Mouse (Mus musculus): ENCODE results near the gene Cadm4.

Gene Cadm4

DNA sequence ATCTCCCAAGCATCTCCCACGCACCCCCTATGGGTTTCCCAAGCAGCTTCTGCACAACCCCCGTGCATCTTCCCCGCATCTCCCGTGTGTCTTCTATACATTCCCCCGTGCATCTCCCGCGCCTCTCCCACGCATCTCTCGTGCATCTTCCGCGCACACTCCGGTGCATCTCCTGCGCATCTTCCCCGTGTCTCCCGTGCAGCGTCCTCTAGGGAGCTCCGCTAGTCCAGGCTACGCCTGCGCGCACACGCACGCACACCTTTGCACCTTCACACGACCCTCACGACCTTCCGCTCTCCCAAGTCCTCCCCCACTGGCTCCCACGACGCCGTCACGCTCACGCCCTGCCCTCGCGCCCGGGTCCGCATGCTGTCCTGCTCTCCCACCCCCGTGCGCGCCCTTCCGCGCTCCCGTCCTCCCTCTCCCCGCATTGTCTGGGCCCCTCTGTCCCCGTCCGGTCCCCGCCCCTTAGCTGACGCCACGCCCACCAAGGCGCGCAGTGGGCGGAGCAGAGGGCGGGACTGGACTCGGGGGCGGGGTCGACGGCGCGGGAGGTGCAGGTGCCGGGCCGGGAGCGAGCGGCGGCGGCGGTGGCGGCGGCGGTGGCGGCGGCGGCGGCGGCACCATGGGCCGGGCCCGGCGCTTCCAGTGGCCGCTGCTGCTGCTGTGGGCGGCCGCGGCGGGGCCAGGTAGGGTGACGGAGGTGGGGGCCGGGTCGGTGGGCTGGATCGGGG is at the start of gene Cadm4:
TSS of gene Cadm4 (plus strand) at position 550 of the 734 bp plus-strand sequence.
- peak; percentile 64 to 85 for DNase-seq (ENCODE audit: low spot score in 2 of 2)

DNA sequence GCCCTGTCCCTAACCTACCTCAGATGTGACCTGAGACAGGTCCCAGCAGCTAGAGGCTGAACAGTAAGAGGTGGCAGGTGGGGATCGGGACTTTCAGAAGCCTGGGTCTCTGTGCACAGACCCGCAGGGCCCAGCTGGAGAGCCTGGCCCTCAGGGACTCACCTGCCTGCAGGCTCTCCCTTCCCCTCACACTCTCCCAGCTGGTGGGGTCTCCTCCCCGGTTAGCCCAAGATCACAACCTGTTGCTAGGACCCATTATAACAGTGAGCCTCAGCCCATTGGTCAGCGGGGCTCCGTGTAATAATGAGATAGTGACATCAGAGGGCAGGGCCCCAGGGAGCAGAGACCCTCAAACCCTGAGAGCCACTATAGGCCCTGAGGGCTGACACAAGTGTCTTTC is 46.5 kb upstream of the Cadm4 start:
- no peak for DNase-seq (ENCODE audit: low spot score in 2 of 2)

DNA sequence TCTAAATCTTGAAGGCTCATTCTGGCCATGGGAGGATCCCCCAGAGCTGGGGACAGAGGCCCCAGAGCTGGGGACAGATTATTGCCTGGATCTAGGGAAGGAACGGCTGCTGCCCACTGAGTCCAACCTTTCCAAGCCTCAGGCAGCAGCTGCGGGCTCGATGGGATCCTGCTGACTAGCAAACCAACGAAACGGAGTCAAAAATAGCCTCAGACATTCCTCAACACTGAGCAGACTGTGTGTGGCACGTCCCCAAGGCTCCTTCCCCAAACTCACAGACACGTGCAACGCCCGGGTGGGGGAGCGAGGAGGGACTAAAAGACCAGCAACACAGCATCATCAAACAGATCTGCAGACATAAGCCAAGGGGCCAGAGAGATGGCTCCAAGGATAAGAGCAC is 43.8 kb upstream of the Cadm4 start:
- DNase-seq (ENCODE audit: low spot score in 2 of 2), result no peak

DNA sequence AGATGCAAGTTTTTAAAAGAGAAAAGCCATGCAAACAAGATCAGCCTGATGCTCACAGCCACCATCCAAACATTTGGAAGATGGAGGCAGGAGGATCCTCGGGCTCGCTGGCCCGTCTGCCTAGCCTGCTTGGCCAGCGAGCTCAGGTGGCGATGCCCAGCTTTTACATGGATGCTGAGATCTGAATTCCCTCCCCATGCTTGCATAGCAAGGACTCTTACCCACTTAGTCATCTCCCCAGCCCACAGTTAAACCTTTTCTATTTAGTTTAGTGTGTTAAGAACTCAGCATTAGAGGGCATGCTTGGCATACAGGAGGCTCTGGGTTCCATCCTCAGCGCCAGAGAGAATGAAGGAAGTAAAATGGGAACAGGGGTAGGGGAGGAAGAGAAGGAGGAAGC is 42.6 kb upstream of the Cadm4 start:
- no peak for DNase-seq (ENCODE audit: low spot score in 2 of 2)

DNA sequence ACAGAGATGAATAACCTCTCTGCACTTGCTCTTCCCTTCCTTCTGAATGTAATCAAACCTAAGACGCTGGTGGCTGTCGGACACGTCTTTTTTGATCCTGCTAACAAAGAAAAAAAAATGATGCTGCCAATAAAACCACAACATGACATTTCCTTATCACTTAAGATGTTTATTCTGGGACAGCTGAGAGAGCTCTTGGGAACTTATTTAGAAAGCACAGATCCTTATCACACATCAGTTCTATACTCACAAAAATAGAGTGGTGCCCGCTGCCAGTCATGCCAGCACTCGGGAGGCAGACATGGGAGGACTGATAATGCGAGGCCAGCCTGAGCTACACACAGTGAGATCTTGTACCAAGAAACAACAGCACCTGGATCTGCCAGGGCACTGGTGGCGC is 41.9 kb upstream of the Cadm4 start:
- DNase-seq (ENCODE audit: low spot score in 2 of 2), result no peak

DNA sequence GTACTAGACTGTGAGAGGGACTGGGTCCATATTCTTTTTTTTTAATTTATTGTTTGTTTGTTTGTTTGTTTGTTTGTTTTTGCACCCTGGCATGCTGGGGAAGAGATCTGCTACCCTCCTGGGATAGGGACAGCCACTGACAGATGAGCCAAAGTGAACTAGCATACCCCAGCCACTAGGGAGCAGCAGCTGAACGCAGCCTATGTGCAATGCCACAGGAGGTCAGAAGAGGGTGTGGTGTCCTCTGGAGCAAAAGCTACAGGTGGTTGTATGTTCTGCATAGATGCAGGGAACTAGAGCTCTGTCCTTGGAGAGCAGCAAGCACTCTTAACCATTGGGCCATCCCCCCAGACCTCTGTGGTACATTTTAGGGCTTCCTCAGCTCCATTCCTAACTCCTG is 40.0 kb upstream of the Cadm4 start:
- DNase-seq (ENCODE audit: low spot score in 2 of 2), result peak; percentile 57 to 78

DNA sequence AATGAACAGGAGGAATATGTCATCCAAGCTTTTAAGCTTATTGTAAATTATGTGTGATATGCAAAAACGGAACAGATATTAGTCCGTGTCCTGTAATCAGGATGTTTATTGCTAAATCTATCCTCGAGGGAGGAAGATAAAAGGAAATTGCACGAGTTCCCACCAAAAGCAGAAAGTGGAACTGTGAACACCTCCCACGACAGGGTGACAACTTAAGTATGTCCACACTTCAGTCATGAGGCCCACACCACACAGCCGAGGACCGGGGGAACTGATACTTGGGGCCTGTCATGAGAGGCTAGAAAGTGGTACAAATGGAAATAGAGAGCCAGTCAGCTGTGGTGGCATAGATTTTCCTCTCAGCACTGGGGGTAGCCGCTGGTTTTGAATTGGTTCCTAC is 39.5 kb upstream of the Cadm4 start:
- DNase-seq (ENCODE audit: low spot score in 2 of 2), result peak in 1 of 2 experiments; percentile 65

DNA sequence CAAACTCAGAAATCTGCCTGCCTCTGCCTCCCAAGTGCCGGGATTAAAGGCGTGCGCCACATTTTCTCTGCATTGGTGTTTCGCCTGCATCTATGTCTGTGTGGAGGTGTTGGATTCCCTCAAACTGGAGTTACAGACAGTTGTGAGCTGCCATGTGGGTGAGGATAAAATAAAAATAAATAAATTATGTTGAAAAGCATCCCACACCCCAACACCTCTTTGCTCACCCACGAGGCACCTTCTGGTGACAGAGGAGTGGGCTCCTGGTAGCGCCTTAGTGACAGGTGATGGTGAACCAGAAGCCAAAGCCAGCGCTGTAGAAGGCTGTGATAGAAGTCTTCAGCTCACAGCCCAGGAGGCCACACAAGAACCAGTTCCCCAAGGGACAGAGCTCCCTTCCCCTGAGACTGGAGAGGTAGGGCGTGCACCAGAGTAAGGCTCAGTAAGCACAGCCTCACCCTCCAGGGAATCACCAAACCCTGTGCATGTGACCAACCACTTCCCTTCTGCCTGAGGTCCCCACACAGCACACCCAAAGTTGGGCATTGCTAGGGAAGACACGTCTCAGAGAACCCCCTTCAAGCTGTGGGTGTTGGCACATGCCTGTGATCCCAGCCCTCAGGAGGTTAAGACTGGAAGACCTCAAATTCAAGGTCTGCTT is 36.4 kb upstream of the Cadm4 start:
- DNase-seq (ENCODE audit: low spot score in 2 of 2), result peak; percentile 41 to 86

DNA sequence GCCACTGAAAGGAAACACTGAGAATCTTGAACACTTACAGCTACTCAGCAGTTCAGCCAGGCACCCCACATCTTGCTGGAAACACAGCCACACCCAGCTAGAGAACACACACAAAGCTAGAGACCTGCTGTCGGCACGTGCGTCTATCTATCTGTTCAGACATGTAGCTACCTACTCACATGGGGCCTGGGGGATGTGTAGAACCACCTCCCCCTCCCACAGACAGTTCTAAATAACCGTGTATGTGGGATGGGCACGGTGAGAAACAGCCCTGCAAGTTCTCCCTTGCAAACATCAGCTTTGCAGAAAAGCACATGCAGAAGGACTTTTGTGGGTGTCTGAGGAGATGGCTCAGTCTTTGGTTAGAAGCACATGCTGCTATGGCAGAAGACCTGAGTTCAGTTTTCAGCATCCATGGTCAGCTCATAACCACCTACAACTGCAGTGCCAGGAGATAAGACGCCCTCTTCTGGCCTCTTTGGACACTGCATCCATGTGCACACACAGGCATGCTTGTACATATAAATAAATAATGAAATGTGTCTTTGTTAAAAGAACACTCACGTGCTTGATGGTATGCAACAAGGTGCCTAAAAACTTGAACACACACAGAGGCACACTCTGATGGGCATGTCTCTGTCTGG is 35.0 kb upstream of the Cadm4 start:
- DNase-seq (ENCODE audit: low spot score in 2 of 2), result no peak

DNA sequence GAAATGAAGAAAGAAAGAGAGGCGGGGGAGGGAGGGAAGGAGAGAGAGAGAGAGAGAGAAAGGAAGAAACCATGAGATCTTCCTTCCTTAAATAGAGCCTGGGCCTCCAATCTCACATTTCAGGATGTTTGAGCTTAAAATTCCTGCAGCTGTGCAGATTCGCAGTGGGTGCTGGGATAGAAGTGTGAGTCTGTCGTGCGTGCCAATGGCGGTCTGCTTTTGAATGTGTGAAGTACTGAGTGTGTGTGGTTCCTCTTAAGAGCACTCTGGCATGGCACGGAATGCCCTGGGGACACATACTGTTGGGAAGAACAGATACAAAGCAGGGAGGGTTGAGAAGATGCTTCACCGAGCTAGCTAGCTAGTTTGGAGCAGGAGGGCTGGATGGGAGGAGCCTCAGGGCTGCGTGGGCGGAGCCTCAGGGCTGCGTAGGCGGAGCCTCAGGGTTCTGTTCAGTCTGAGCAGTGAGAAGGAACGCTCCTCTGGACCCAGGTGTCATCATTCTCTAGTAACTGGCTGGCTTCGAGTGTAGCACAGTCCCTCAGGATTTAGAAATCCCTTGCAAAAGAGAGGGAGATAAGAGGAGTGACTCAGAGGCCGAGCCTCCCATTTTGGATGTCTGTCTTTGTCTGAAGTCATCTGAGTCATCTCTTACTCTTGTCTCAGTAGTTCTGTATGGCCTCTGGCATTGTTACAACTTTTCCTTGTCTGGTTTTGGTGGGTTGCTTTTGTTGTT is 32.9 kb upstream of the Cadm4 start:
- peak in 1 of 2 experiments; percentile 52 for DNase-seq (ENCODE audit: low spot score in 2 of 2)

DNA sequence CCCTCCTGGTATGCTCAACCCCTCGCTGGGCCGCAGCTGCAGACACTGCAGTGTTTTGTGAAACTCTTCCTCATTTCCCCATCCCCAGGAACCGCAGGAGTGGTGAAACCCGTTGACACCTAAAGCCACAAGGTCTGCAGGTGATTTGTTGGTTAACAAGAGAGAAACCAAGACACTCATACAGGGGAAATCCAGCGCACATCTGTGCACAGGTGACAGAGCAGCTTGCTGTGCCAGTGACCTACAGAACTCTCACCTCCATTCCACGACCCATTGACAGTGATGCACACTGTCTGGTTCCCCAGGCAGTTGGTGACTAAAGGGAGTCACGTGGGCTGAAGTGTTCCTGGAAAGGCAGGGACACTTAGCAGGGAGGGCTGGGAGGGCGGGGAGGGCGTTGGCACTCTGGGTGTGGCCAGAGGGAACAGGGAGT is 31.2 kb upstream of the Cadm4 start:
- peak in 1 of 2 experiments; percentile 40 for DNase-seq (ENCODE audit: low spot score in 2 of 2)

DNA sequence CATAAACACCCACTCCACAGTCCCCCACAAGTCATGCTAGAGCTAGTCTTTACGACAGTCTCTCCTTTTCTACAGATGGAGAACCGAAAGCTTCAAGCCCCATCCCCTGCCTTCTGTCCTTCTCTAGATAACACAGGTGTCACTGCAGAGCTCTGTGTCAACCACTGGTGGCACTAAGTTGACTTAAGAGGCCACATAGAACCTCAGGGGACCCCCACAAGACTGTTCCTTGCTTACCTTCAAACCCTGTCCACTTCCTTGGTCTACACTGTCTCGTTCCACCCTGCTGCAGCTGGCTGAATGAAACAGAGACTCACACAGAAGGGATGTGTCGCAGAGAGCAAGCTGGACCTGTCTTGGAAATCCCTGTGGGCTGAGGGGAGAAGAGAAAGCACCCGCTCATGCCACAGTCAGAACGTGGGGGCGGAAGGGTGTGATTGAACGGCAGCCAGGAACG is 29.9 kb upstream of the Cadm4 start, which contains the start of gene Irgc1:
TSS of gene Irgc1 (minus strand) at position 443 of the 457 bp plus-strand sequence.
- DNase-seq (ENCODE audit: low spot score in 2 of 2), result peak in 1 of 2 experiments; percentile 44

DNA sequence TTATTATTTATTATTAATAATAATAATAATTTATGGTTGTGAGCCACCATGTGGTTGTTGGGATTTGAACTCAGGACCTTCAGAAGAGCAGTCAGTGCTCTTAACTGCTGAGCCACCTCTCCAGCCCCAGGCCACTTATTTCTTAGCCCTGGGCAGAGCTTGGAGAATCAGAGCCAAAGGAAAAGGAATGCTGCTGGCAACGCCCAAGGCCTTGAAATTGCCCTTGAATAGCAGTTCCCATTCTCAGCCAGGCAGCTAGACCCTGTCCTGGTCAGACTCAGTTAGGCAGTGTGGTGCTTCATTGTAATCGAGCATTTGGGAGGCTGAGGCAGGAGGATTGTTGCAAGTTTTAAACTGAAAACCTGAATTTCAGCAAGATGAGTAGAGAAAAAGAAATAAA is 27.6 kb upstream of the Cadm4 start:
- no peak for DNase-seq (ENCODE audit: low spot score in 2 of 2)

DNA sequence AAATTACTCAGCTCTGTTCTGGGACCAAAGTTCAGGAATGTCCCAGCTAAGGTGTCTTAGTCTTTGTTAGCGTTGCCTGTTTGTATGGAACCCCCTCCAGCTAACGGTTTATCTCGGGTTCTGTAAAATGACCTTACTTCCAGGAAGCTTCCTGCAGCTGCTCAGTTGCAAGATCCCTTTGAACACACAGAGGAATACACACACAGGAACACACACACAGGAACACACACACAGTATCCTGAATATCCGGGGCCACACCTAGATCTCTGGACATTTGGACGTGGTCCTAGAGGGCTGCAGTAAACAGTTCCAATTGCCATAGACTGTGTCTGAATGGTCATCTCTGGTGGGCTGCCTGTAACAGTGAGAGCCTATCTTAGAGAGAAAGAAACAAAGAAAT is 26.1 kb upstream of the Cadm4 start:
- DNase-seq (ENCODE audit: low spot score in 2 of 2), result no peak

DNA sequence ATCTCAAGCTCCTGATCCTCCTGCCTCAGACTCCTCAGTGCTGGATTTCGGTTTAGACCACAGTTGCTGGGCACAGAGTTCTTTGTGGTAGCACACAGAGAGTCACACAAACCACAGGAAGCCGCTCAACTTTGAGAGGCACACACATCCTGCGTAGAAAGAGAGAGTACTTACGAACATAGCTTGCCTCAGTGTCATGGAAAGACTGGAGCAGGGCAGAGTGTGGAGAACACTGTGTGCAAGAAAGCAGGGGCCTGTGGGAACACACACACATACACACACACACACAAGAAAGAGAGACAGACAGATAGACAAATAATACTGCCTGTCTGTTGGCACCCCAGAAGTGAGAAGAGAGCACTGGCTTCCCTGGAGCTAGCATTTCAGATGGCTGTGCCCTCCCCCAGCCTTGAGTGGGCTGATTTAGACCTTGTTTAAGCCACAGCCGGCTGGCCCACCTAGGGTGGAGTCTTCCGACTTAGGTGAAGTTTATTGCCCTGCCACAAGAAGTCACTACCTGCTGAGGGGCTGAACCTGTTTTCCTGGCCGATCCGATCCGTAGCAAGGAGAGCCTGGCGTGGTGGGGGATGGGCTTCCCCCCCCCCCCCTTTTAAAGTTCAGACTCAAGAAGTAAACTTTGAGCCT is 24.0 kb upstream of the Cadm4 start:
- peak in 1 of 2 experiments; percentile 45 for DNase-seq (ENCODE audit: low spot score in 2 of 2)

DNA sequence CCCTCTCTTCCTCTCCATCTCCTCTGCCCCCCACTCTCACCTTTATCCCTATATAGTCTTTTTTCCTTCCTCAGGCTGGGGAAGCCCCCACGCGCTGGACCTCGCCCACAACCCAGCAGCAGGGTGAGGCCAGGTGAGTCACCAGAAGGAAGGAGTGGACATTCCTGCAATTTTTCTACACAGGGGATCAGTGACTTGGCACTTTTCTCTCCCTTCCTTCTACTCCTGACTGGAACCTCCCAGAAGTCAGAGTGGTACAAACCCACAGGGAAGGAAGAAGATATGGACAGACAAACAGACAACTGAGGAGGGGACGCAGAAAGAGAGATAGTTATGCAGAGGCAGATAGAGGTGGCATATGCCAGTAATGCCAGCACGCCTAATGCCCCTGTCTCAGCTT is 22.4 kb upstream of the Cadm4 start:
- no peak for DNase-seq (ENCODE audit: low spot score in 2 of 2)

DNA sequence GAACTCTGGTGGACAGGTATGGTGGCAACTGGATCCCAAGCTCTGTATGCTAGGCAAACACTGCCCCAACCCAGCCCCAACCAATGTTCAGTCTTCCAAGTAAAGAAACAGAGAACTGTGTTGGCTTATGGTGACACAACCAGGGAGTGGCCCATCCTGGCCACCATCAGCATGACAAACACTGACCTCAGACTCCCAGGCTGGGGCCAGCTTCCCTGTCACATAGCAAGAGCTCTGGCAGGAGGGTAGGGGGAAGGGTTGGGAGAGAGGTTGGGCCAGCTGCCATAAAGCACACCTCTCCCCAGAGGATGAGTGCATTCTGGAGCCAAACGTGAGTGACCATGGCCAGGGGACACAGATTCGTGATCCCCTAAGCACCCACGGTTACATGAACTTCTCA is 22.0 kb upstream of the Cadm4 start:
- no peak for DNase-seq (ENCODE audit: low spot score in 2 of 2)

DNA sequence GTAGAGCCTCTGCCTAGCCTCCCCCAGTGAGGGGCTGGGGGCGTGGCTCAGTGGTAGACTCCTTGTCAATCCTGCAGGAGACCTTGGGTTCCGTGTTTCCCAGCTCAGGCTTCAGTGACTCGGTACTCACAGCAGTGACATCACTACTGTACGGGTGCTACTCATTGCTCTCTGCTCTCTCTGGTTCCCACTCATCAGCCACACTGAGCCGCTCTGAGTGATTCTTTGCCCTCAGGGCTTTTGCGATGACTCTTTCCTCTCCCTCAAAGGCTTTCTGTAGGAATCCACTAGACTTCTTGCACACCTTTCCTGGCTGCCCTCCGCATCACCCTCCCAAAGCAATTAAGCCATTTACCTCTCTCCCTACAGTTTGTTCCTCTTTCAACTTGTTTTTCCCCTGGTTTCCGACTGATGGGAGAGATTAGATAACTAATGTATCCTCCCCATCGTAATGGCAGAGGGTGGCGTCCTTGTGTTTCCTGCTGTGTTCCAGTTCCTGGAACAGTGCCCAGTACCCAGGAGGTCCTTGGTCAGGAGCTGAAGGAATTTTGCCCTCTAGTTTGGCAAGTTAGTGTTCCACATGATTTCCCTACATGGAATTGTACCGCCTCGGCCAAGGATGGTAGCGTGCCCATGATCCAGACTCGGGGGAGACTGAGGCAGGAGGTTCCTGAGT is 20.3 kb upstream of the Cadm4 start:
- DNase-seq (ENCODE audit: low spot score in 2 of 2), result no peak

DNA sequence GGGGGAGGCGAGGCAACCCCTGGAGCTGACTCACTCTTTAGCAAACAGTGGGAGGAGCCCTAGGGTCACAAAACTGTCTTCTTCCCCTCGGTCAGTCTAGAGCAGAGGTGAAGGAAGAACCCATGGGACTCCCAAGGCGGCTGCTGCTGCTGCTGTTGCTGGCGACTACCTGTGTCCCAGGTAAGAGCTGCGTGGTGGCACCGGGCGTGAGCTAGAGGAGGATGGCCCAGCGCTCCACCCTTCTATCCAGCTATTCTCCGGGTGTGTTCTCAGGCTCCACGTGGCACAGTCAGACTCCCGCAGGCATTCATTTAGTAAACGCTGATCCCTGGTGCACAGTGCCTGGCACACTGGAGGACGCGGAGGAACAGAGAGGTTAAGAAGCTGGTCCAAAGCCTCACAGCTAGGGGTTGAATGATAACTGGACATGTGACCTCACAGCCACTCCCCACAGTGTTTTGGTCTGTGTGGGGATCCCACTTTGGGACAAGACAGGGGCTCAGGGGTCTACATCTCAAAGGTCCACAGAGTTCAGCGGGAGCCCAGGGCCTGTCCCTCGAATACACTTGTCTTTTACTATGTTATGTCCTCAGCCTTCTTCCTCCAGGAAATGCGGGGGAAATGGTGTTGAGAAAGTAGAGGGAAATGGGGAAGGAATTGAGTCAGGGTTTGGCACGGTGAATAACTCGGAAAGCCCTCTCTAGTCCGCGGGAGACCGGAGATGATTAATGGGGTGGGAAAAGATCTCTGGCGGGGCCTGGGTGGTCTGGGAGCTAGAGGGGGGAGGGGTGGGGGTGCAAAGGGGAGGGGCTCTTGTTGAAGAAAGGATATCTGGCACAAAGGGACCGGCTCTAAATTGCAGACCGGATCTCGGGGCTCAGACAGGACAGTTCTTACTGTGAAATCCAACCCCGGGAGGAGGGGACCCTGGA is 19.2 kb upstream of the Cadm4 start, which contains the start of gene Plaur:
TSS of gene Plaur (plus strand) at position 97 of the 932 bp plus-strand sequence.
- DNase-seq (ENCODE audit: low spot score in 2 of 2), result peak in 1 of 2 experiments; percentile 47

DNA sequence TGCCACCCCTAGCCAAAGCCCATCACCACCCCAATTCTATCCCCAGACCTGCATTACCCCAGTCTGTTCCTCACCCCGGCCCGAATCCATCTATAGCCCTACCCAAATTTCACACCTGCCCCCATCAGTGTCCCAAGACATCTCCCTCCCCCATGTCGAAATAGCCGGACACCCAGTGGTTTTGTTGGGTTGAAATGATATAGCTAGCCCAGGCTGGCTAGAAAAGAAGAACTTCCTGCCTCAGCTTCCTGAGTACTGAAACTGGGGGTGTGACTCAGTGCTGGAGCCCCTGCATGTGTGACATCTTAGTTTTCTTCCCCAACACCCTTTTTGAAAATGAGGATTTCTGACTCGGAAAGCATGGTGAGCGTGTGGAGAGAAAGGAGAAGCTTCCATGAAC is 15.0 kb upstream of the Cadm4 start:
- DNase-seq (ENCODE audit: low spot score in 2 of 2), result no peak

Data from spleen, postnatal 10 days (tissue).